Comparison of ENCODE assay signal across 18 mouse cellular contexts in genomic region chr2:9694178-9694577, GRCm38 (mm10).
"Had no signal": no experiment of that assay in that cellular context is flagged by ENCODE, and none has a peak within 500 bp of the region (broad histone marks: within the 10 kb centered on the region; RNA-seq: fewer than 3 reads in every experiment).

No protein-coding gene starts in this region.

- H3K27ac ChIP-seq: lung, embryonic 15.5 days; midbrain, embryonic 10.5 days; midbrain, embryonic 12.5 days; neural tube, embryonic 13.5 days; neural tube, embryonic 15.5 days; stomach, embryonic 15.5 days; stomach, postnatal 0 days had no signal

- H3K27me3 ChIP-seq: lung, embryonic 15.5 days; midbrain, embryonic 12.5 days; neural tube, embryonic 13.5 days; neural tube, embryonic 15.5 days; stomach, embryonic 15.5 days had no signal

- H3K36me3 ChIP-seq: lung, embryonic 15.5 days; midbrain, embryonic 10.5 days; midbrain, embryonic 12.5 days; neural tube, embryonic 13.5 days; neural tube, embryonic 15.5 days; stomach, embryonic 15.5 days had no signal

- DNase-seq: lung, adult 2 months; lung, postnatal 10 days; lung, postnatal 4 days; midbrain, embryonic 14.5 days; retina, postnatal 1 day; right cerebral cortex, adult 18-20 months; right cerebral cortex, postnatal 25 days; thymus, adult 2 months; thymus, postnatal 25 days; thymus, postnatal 4 days had no signal

- H3K4me1 ChIP-seq: lung, embryonic 15.5 days; midbrain, embryonic 10.5 days; midbrain, embryonic 12.5 days; neural tube, embryonic 13.5 days; neural tube, embryonic 15.5 days; stomach, embryonic 15.5 days had no signal

- H3K4me3 ChIP-seq: lung, embryonic 15.5 days; midbrain, embryonic 10.5 days; midbrain, embryonic 12.5 days; myocyte; neural tube, embryonic 13.5 days; neural tube, embryonic 15.5 days; stomach, embryonic 15.5 days had no signal
